Mouse (Mus musculus) inflammation-experienced regulatory T-cells, adult 16 weeks (primary cell): ENCODE results near the gene Rap2a. TPM values are rescaled to one million over a fixed set of nuclear protein-coding genes. Genes with fewer than 3 reads are reported as not detected.

Experiments used
- polyA plus RNA-seq: library from polyadenylated mRNA; unstranded; fragments of 100-300 nt; shearing (Covaris generic); gene quantifications from one replicate; pipeline ENCODE4 v1.2.1, GENCODE M21; 2017

The Rap2a gene
- polyA plus RNA-seq: 0.44 TPM

DNA sequence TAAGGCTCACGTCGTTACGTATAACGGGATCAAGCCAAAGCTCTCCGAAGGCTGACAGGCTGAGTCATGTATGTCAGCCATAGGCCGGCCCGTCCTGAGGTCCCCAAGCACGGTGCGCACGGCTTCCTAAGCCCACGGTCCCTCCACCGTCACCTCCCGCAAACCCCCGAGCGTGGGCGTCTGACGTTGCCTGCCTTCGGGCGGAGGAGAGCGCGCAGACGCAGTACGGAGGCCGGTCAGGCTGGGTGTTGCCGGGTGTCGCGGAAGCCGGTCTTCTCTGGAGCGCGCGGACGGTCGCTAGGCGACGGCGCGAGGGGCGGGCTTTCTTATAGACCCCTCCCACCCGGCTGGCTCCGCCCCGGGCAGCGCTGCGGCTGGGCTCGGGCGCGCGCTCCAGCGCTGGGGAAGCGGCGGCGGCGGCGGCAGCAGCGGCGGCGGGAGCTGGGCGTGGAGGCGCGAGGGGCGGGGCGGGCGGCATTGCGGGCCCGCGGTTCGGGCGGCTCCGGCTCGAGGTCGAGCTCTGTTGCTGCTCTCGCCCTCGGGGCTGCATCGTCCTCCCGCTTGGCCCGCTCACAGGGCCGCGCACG lies at the start of gene Rap2a:
Gene Rap2a, plus strand, starts transcription at position 463 of the 587 bp plus-strand sequence.

Other genes starting within 250 kb of the Rap2a start
- 79.6 TPM for gene Mbnl2, start 202.8 kb upstream of the Rap2a start, polyA plus RNA-seq